1 mouse cellular context compared by ENCODE assay signal in genomic region chr7:139945516-139945915, GRCm38 (mm10).
TF ChIP-seq lines count a peak whose summit lies in the region.

No protein-coding gene starts in this region.

TF ChIP-seq in ES-E14, 5 proteins besides CTCF, POLR2A, EP300 and RAD21:
- TF ChIP-seq CHD2 (IDR thresholded peaks at IDR 0.05; ENCODE audit: low read depth, low read length) = no peak
- TF ChIP-seq ZNF384 (IDR thresholded peaks at IDR 0.05; ENCODE audit: low read depth, low read length) = no peak
- TF ChIP-seq ZC3H11A (IDR thresholded peaks at IDR 0.05; ENCODE audit: borderline replicate concordance, low read depth, low read length) = no peak
- TF ChIP-seq MAFK (IDR thresholded peaks at IDR 0.05; ENCODE audit: insufficient read depth, low read depth, low read length) = no peak
- no peak for TF ChIP-seq HCFC1 (IDR thresholded peaks at IDR 0.05; ENCODE audit: borderline replicate concordance, insufficient read depth, low read length)
